Mouse (Mus musculus) midbrain, embryonic 15.5 days (tissue): ENCODE measurements around the gene Ptk6. TPM values are rescaled to one million over a fixed set of nuclear protein-coding genes. Genes with fewer than 3 reads are reported as not detected.
"Not testable (repeated sequence)": the region's sequence is repeated elsewhere in the genome, so short reads cannot be mapped to it uniquely, and the experiment has no call there.

Experiments used
- ATAC-seq: fragments of 200-750 bp; cut with Nextera tagmentation; replicated peaks from 2 replicates; pipeline ENCODE4 v1.8.0; 2017; ENCODE audit warnings: moderate TSS enrichment
- H3K27ac ChIP-seq: fragments of 300-500 bp; sonication (generic); 2 replicates; pipeline ENCODE4 v1.5.1; 2015; ENCODE audit warnings: mild to moderate bottlenecking, inconsistent platforms
- H3K27me3 ChIP-seq: fragments of 300-500 bp; sonication (generic); replicated peaks from 2 replicates; pipeline ENCODE4 v1.6.1; 2015; ENCODE audit warnings: inconsistent platforms
- H3K36me3 ChIP-seq: fragments of 300-500 bp; sonication (generic); replicated peaks from 2 replicates; pipeline ENCODE4 v1.6.1; 2015; ENCODE audit warnings: inconsistent platforms
- H3K4me1 ChIP-seq: fragments of 300-500 bp; sonication (generic); 2 replicates; pipeline ENCODE4 v1.6.1; 2015; ENCODE audit warnings: inconsistent platforms
- H3K4me2 ChIP-seq: fragments of 300-500 bp; sonication (generic); 2 replicates; pipeline ENCODE4 v1.6.1; 2015; ENCODE audit warnings: inconsistent platforms, mild to moderate bottlenecking, moderate library complexity
- H3K4me3 ChIP-seq: fragments of 300-500 bp; sonication (generic); 2 replicates; pipeline ENCODE4 v1.5.1; 2015; ENCODE audit warnings: mild to moderate bottlenecking, inconsistent platforms
- H3K9ac ChIP-seq: fragments of 300-500 bp; sonication (generic); 2 replicates; pipeline ENCODE4 v1.6.1; 2015; ENCODE audit warnings: mild to moderate bottlenecking, inconsistent platforms
- H3K9me3 ChIP-seq: fragments of 300-500 bp; sonication (generic); 2 replicates; pipeline ENCODE4 v1.6.1; 2016; ENCODE audit warnings: inconsistent platforms
- WGBS: fragments of 180-500 bp; shearing (Covaris S2); methylation state at CpG from one replicate; pipeline ENCODE4 v1.1.7; 2015; ENCODE audit warnings: mixed read lengths; 5-methylcytosine and 5-hydroxymethylcytosine counted together
- polyA plus RNA-seq: library from polyadenylated mRNA; unstranded; fragments of >200 nt; fragmentation: Nextera tagmentation; extraction: Ambion mirVana; gene quantifications from 2 replicates; pipeline ENCODE4 v1.2.1, GENCODE M21; 2015

Ptk6 gene
- polyA plus RNA-seq, 1 experiment from 2014 or later = not detected

DNA sequence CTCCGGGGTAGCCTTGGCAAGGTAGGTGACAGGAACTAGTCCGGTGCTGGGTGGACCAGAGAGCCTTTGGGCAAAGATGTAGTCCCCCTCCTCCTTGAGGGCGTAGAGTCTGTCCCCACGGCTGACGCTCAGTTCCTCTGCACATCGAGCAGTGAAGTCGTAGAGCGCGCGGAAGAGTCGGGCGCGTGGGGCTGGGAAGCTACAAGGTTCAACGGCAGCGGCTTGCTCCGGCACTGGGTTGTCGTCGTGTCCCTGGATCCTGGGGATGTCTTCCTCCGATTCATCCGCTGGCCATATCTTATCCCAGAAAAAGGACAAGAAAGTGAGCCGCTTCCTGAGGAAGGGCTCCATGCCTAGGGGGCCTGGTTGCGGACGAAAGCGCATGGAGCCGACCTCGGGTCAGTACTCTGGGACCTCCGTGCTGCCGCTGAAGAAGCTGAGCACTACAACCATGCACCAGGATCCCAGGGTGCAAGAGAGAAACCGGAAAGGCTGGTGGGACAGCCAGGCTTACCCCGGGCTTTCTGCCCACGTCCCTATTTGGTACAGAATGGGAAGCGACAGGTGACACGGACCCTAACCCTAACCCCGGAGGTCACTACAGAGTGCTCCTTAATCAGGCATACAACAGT, 9.9 kb upstream of the Ptk6 start:
- peaks cover 35% of the 10 kb centered on the region for H3K27me3 ChIP-seq
- WGBS = 3% methylated on average over 34 of the region's 34 CpGs
- peaks cover 14% of the 10 kb centered on the region for H3K4me1 ChIP-seq
- no peaks in the 10 kb centered on the region for H3K9me3 ChIP-seq
- H3K4me2 ChIP-seq = peak overlapping the region; percentile 45
- no peaks in the 10 kb centered on the region for H3K36me3 ChIP-seq
- peak overlapping the region; percentile 25 for H3K4me3 ChIP-seq
- ATAC-seq = no peak
- H3K9ac ChIP-seq = no peak overlapping the region
- no peak overlapping the region for H3K27ac ChIP-seq

DNA sequence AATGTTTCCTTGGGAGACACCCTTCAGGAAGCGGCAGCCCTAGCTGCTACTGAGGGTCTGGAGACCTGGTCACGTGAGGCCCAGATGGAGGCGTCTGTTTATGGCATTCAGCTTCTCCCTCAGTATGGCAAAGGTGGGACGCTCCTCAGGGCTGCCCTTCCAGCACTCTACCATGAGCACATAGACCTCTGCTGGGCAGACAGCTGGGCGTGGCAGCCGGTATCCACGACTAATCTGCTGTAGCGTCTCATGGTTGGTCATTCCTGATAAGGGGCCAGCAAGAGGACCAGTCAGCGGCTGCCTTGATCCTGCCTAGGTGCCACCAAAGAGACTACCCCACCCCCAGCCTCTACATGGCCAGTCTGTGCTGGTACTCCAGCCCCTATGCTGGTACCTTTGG, 3.5 kb upstream of the Ptk6 start:
- H3K36me3 ChIP-seq = no peaks in the 10 kb centered on the region
- H3K9me3 ChIP-seq = no peaks in the 10 kb centered on the region
- no peak overlapping the region for H3K4me2 ChIP-seq
- peaks cover 2% of the 10 kb centered on the region; the same call in 1 of the 2 replicates for H3K27me3 ChIP-seq
- H3K27ac ChIP-seq = no peak overlapping the region
- no peaks in the 10 kb centered on the region for H3K4me1 ChIP-seq
- no peak for ATAC-seq
- 88% methylated on average over 9 of the region's 9 CpGs for WGBS
- H3K4me3 ChIP-seq = no peak overlapping the region
- no peak overlapping the region for H3K9ac ChIP-seq

DNA sequence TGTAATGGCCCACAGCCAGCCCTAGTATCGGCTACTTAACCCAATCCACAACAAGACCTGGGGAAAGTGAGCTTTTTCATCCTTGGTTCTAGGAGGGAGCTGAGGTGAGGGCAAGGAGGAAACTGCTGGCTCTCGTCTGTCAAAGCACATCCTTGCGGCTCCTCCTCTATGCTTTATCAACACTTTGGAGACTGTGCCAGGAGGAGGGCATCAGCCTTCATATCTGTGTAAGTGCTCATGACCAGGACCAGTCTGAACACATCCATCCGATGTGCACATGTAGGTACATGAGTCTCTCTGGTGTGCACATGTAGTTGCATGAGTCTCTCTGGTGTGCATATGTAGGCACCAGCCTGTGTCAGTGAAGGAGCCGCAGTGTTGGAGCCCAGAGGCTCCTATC, 3.1 kb upstream of the Ptk6 start:
- Histone ChIP-seq H3K27ac (no peak overlapping the region), H3K27me3 (no peaks in the 10 kb centered on the region), H3K9me3 (no peaks in the 10 kb centered on the region), H3K4me1 (no peaks in the 10 kb centered on the region), H3K4me3 (no peak overlapping the region), H3K4me2 (no peak overlapping the region), H3K36me3 (no peaks in the 10 kb centered on the region), H3K9ac (no peak overlapping the region)
- ATAC-seq = no peak
- 90% methylated on average over 5 of the region's 5 CpGs for WGBS

DNA sequence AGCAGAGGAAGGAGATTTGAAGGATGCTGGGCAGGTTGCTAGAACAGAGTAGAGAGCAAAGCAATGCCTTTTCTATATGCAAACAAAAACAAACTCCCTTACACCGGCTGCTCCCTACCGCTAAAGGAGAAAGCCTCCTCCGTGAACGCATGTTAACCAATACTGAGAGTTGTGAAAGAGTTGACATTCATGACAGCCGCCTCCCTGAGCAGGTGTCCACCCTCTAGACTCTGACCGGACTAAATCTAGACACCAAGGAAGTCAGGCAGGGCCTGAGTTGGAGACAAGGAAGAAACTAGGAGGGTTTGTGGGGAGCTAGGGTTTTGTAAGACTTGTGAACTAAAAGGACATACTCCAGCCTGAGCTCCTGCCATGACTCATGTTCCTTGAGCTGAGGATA, 297 bp upstream of the Ptk6 start:
- Histone ChIP-seq H3K9ac (no peak overlapping the region), H3K4me3 (no peak overlapping the region), H3K27ac (no peak overlapping the region), H3K27me3 (no peaks in the 10 kb centered on the region), H3K36me3 (no peaks in the 10 kb centered on the region), H3K9me3 (no peaks in the 10 kb centered on the region), H3K4me2 (no peak overlapping the region), H3K4me1 (no peaks in the 10 kb centered on the region)
- WGBS = 80% methylated on average over 6 of the region's 6 CpGs
- no peak for ATAC-seq

- Histone ChIP-seq H3K36me3 (no peaks in the 10 kb centered on the region), H3K4me2 (no peak overlapping the region), H3K4me3 (no peak overlapping the region), H3K27me3 (no peaks in the 10 kb centered on the region), H3K9ac (no peak overlapping the region), H3K27ac (no peak overlapping the region), H3K9me3 (no peaks in the 10 kb centered on the region), H3K4me1 (no peaks in the 10 kb centered on the region)
- WGBS = 80% methylated on average over 3 of the region's 3 CpGs
- no peak for ATAC-seq
Measured at GRCm38 (mm10) chr2:181201606-181202005, 983 bp downstream of the Ptk6 start.

DNA sequence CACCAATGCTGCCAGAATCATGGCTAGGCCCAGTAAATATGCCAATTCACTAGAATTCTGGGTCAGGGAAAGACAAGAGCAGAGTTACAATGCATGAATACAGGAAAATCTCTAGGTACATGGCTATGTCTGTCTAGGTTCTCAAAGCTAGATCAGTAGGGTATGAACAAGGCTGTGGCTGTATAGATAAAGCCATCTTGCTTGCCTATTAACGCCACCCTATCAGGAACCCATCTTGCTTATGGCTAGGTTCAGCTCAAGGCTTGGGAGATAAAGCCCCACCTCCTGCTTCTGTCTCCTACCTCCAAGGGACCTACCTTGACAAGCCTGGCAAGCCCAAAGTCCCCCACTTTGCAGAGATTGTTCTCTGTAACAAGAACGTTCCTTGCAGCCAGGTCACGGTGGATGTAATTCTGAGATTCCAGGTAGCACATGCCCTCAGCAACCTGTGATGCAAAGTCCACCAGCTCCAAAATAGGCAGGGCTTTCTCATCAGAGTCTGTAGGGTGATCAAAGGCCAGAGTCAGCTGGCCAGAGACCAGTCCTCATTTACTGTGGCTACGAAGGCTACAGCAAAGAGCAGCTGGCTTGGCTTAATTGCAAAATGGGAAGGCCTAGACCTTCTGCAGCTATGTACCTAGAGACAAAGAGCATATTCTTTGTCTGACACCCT, 5.8 kb downstream of the Ptk6 start:
- no peak overlapping the region for H3K27ac ChIP-seq
- no peak overlapping the region for H3K4me3 ChIP-seq
- no peaks in the 10 kb centered on the region for H3K9me3 ChIP-seq
- H3K36me3 ChIP-seq = no peaks in the 10 kb centered on the region
- H3K4me1 ChIP-seq = no peaks in the 10 kb centered on the region
- H3K9ac ChIP-seq = no peak overlapping the region
- no peaks in the 10 kb centered on the region for H3K27me3 ChIP-seq
- H3K4me2 ChIP-seq = no peak overlapping the region
- ATAC-seq = no peak
- 91% methylated on average over 4 of the region's 4 CpGs for WGBS

DNA sequence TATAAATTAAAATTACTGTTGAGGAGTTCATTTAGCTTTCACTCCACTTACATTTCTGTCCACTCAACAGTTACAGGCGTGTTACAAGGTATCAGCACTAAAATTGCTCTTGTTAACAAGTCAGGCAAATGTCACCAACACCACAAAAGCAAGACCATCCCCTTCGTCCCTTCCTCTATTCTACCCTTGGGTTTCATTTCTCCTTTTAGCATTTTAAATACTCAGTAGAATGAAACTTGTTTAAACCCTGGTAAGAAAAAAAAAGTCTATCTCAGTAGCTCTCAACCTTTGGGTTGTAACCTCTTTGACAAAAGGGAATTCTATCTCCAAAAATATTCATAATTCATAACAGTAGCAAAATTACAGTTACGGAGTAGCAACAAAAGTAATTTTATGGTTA, 9.5 kb downstream of the Ptk6 start:
- no peak for ATAC-seq
- no peaks in the 10 kb centered on the region for H3K27me3 ChIP-seq
- H3K4me1 ChIP-seq = peaks cover 10% of the 10 kb centered on the region
- no peaks in the 10 kb centered on the region for H3K9me3 ChIP-seq
- H3K36me3 ChIP-seq = 0 out of 2 replicates have a peak, but pooled peaks cover 4% of the 10 kb centered on the region
- 80% methylated on average over 3 of the region's 3 CpGs for WGBS
- H3K9ac ChIP-seq = no peak overlapping the region
- no peak overlapping the region for H3K4me3 ChIP-seq
- no peak overlapping the region for H3K27ac ChIP-seq
- no peak overlapping the region for H3K4me2 ChIP-seq

DNA sequence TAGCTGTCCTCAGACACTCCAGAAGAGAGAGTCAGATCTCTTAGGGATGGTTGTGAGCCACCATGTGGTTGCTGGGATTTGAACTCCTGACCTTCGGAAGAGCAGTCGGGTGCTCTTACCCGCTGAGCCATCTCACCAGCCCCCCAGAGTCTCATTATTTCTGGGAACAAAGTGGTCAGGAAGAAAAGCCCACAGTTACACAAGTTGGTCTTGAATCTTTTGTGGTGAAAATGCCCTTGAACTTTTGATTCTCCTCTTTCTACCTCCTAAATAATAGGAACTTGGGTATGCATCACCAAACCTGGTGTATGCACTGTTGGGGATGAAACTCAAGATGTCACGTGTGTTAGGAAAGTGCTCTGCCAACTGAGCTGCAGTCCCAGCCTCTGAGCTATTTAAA, 10.7 kb downstream of the Ptk6 start:
- H3K9me3 ChIP-seq = no peaks in the 10 kb centered on the region
- peaks cover 10% of the 10 kb centered on the region for H3K4me1 ChIP-seq
- no peak for ATAC-seq
- no peak overlapping the region for H3K4me2 ChIP-seq
- no peak overlapping the region for H3K27ac ChIP-seq
- no peak overlapping the region for H3K9ac ChIP-seq
- no peaks in the 10 kb centered on the region for H3K27me3 ChIP-seq
- H3K36me3 ChIP-seq = 0 out of 2 replicates have a peak, but pooled peaks cover 4% of the 10 kb centered on the region
- H3K4me3 ChIP-seq = no peak overlapping the region
- WGBS = 57% methylated on average over 4 of the region's 4 CpGs

DNA sequence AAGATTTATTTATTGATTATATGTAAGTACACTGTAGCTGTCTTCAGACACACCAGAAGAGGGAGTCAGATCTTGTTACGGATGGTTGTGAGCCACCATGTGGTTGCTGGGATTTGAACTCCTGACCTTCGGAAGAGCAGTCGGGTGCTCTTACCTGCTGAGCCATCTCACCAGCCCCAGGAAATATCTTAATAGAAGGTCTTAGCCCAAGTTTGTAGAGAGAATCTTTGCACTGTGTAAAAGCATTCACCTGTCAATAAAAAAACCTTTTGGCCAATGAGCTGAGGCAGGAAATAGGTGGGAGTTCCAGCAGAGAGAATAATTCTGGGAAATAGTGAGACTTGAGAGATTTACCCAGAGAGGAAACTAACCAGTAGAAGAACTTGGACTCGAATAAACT, 11.2 kb downstream of the Ptk6 start:
- not testable (repeated sequence) for H3K4me2 ChIP-seq, H3K9me3 ChIP-seq, H3K9ac ChIP-seq, H3K4me3 ChIP-seq, H3K27me3 ChIP-seq, H3K27ac ChIP-seq, ATAC-seq, H3K36me3 ChIP-seq
- peaks cover 14% of the 10 kb centered on the region for H3K4me1 ChIP-seq
- 75% methylated on average over 4 of the region's 4 CpGs for WGBS

DNA sequence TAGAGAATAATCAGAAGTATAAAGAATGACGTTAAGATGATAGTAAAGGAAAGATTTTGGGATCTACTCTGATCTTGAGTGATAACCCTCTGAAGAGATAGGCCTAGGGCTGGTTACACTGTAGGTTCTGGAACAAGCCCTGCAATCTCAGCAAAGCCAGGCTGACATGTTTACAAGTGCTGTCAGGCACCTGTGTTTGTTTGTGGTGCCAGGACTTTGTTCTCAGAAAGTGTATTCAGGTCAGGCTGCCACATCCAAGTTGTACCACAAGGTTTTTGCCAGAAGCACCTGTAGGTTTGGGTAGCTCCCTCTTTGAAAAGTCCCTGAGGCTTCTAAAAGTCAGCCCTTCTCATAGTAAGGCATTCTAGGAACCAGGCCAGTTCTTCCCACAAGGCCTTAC, 13.3 kb downstream of the Ptk6 start:
- Histone ChIP-seq H3K4me3 (no peak overlapping the region), H3K36me3 (0 out of 2 replicates have a peak, but pooled peaks cover 4% of the 10 kb centered on the region), H3K4me1 (peaks cover 18% of the 10 kb centered on the region), H3K27me3 (no peaks in the 10 kb centered on the region), H3K4me2 (no peak overlapping the region), H3K27ac (no peak overlapping the region), H3K9me3 (no peaks in the 10 kb centered on the region), H3K9ac (no peak overlapping the region)
- WGBS = 98% methylated on average over 1 of the region's 1 CpGs
- no peak for ATAC-seq

- peak overlapping the region; percentile 78 for H3K4me3 ChIP-seq
- H3K4me1 ChIP-seq = peaks cover 18% of the 10 kb centered on the region
- H3K27ac ChIP-seq = 0 out of 2 replicates have a peak overlapping the region, but pooled peaks have one; percentile 1
- H3K9ac ChIP-seq = no peak overlapping the region; the same call in 1 of the 2 replicates
- ATAC-seq = no peak
- peak overlapping the region; percentile 65 for H3K4me2 ChIP-seq
- 74% methylated on average over 2 of the region's 2 CpGs for WGBS
- H3K27me3 ChIP-seq = no peaks in the 10 kb centered on the region
- no peaks in the 10 kb centered on the region for H3K9me3 ChIP-seq
- 0 out of 2 replicates have a peak, but pooled peaks cover 4% of the 10 kb centered on the region for H3K36me3 ChIP-seq
Measured at GRCm38 (mm10) chr2:181188681-181189080, 13.9 kb downstream of the Ptk6 start.

DNA sequence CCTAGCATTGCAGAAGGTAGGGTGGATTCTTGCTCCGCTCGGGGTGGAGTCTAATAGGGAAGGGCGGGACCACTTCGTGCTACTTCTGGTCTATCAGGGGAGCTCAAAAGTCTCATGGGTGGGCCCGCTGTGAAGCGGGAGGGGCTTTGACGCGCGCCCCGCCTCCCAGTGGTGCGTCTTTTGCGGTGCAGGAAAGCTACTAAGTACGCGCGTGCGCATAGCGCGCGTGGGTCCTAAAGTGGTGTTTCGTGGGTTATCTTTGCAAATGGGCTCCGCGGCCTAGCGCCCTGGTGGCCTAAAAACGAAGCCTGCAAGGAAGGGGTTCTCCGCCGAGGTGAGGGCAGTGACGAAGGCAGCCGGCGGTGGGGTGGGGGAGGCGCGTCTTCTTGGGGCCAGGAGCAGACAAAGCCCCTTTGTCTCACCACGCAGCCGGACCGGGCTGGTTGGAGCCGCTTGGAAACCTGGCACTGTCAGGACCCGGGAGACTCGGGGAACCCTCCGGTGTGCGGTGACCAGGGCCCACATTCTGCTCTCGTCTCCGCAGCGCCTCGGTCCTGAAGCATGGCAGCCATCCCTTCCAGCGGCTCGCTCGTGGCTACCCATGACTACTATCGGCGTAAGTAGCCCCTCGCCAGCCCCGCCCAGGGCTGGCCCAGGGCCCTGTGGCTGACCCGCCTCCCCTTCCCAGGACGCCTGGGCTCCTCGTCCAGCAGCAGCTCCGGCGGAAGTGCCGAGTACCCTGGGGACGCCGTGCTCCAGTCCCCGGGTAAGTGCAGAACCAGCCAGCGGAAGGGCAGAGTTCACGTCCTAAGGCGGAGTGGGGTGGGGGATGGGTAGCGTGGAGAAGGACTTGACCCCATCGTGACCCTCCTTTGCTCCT, 15.2 kb downstream of the Ptk6 start, which contains the start of gene Ppdpf:
Ppdpf (plus strand) TSS at position 127 of the 880 bp plus-strand sequence.
- Histone ChIP-seq H3K4me1 (peaks cover 18% of the 10 kb centered on the region), H3K4me3 (peak within 1 kb of the TSS; percentile 78), H3K36me3 (0 out of 2 replicates have a peak, but pooled peaks cover 4% of the 10 kb centered on the region), H3K27me3 (no peaks in the 10 kb centered on the region), H3K9ac (peak within 1 kb of the TSS; percentile 94), H3K4me2 (peak within 1 kb of the TSS; percentile 65), H3K27ac (peak within 1 kb of the TSS; percentile 95), H3K9me3 (no peaks in the 10 kb centered on the region)
- under 1% methylated on average over 64 of the region's 64 CpGs for WGBS
- peak; percentile 90 for ATAC-seq
